Mouse (Mus musculus) inflammation-experienced regulatory T-cells (primary cell): ENCODE data around the gene Rab26. TPM values are rescaled to one million over a fixed set of nuclear protein-coding genes. Genes with fewer than 3 reads are reported as not detected.

Experiments used
- polyA plus RNA-seq, 2 experiments: library from polyadenylated mRNA; unstranded; fragments of 100-300 nt; shearing (Covaris generic); gene quantifications; one replicate each; pipeline ENCODE4 v1.2.1; 2017

Gene Rab26
- 1 to 10 TPM; 5.4 to 9.0 TPM for polyA plus RNA-seq

DNA sequence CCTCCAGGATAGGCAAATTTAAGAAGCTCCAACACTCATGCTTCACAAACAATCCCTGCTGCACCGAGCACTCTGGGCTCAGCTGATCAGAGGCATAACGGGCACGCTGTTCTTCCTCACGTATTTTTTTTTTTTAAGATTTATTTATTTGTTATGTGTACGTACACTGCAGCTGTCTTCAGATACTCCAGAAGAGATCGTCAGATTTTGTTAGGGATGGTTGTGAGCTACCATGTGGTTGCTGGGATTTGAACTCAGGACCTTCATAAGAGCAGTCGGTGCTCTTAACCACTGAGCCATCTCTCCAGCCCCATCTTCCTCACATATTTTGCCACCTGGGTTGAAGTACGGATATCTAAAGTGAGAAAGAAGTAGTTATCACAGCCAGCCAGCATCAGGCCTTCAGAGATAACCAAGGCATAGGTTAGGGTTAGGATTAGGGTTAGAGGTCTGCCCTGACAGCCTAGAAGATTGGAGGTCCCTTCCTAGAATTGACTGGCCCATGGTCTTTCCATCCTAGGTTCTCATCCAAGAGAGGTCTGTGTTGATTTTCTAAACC lies at the start of gene Rab26:
TSS of gene Rab26 (minus strand) at position 51 of the 559 bp plus-strand sequence.

DNA sequence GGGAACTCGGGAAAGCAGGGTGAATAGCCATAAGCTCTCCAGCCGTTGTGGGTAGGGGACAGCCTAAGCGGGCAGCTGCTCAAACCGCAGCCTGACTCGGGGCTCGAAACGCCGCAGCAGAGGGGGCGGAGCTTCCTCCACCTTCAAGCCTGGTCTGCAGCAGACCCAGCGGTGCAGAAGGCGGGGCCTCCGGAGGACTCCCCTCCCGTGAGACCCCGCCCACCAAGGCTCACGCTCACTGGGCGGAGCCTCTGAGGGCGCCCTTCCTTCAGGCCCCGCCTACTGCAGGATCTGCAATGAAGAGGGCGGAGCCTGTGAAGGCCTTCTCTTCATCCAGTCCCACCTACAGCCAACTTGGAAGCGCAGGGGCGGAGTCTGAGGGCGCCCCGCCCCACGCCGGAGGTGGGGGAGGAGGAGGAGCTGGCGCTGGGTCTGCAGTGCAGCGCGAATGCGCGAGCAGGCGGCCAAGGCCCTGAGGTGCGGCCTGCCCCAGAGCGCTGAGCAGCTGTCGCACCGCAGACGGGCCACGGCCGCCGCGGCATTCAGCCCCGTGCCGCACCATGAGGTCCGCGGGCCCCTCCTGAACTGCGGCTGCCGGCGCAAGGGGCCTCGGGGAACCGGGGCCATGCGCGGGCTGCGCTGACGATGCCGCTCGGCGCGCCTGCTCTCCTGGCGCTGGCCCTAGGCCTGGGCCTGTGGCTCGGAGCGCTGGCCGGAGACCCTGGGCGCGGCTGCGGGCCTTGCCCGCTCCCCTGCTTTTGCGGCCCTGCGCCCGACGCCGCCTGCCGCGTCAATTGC lies 15.8 kb upstream of the Rab26 start, which contains the start of gene Pkd1:
TSS of gene Pkd1 (plus strand) at position 217 of the 798 bp plus-strand sequence.

DNA sequence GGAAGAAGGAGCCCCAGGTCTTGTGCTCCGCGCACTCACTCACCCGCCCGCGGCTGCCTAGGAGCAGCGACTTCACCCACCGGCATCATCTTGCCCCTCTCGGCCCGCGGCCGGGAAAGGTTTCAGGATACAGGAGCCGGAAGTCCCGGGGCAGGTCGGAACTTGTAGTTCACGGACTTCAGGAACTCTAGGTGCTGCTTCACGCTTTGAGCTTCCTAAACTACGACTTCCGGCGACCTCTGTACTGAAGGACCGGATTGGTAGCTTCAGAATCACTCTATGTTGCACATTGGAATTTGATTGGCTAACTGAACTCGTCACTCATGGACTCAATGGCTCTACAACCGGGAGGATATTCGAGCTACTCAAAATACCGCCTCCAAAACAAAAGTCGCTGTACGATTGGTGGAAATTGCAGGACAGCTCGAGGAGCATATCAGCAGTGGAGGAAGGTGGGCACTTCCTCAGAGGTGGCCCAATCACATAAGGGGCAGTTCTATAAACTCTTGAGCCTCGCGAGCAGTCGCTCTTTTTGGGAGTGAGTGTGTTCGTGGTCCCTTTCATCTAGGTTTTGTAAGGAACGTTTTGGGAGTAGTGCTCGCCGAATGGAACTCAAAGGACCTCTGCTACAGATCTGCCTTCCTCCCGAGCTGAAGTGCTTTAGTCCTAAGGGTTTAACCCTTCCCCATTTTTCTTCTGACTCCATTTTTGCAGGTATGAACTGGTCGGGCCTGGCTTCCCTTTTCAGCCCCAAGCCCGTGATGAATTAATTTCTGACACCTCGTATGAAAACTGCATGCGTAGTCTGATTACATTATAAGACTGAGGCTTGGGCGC lies 6.1 kb downstream of the Rab26 start, which contains the start of gene Traf7:
TSS of gene Traf7 (minus strand) at position 216 of the 837 bp plus-strand sequence.

GRCm38 (mm10) chr17:24488186-24488661 lies 45.8 kb downstream of the Rab26 start, which contains the start of gene Caskin1:
Gene Caskin1, plus strand, starts transcription at chr17:24488601.

GRCm38 (mm10) chr17:24478663-24479380 lies 55.2 kb downstream of the Rab26 start, which contains the start of gene Mlst8:
Gene Mlst8, minus strand, starts transcription at chr17:24479078.

Other genes starting within 250 kb of the Rab26 start
- gene Abca17, start 183.1 kb downstream of the Rab26 start, polyA plus RNA-seq = under 1 TPM; 0.20 to 0.24 TPM
- gene Abca3, start 182.3 kb downstream of the Rab26 start, polyA plus RNA-seq = 10 to 100 TPM; 28.9 to 30.9 TPM
- 100 to 1,000 TPM; 167 to 196 TPM for gene Rnps1, start 119.6 kb downstream of the Rab26 start, polyA plus RNA-seq
- gene Eci1, start 107.6 kb downstream of the Rab26 start, polyA plus RNA-seq = 100 to 1,000 TPM in 1 of 2 experiments, 10 to 100 TPM in 1; 73.6 to 103 TPM
- 10 to 100 TPM in 1 of 2 experiments, 1 to 10 TPM in 1; 4.8 to 10.4 TPM for gene Dnase1l2, start 91.1 kb downstream of the Rab26 start, polyA plus RNA-seq
- gene E4f1, start 63.9 kb downstream of the Rab26 start, polyA plus RNA-seq = 100 to 1,000 TPM; 101 to 133 TPM
- gene Pgp, start 63.8 kb downstream of the Rab26 start, polyA plus RNA-seq = 10 to 100 TPM; 40.5 to 44.7 TPM
- under 1 TPM in 1 of 2 experiments, not detected in 1; 0.55 TPM for gene Bricd5, start 60.3 kb downstream of the Rab26 start, polyA plus RNA-seq
- 10 to 100 TPM; 20.4 to 29.8 TPM for gene Mlst8, start 55.1 kb downstream of the Rab26 start, polyA plus RNA-seq
- 1 to 10 TPM in 1 of 2 experiments, under 1 TPM in 1; 0.68 to 6.5 TPM for gene Caskin1, start 45.6 kb downstream of the Rab26 start, polyA plus RNA-seq
- 10 to 100 TPM; 71.3 to 72.8 TPM for gene Traf7, start 6.3 kb downstream of the Rab26 start, polyA plus RNA-seq
- gene Pkd1, start 15.6 kb upstream of the Rab26 start, polyA plus RNA-seq = 10 to 100 TPM; 42.0 to 67.1 TPM
- 10 to 100 TPM; 46.6 to 49.7 TPM for gene Tsc2, start 98.4 kb upstream of the Rab26 start, polyA plus RNA-seq
- gene Nthl1, start 98.5 kb upstream of the Rab26 start, polyA plus RNA-seq = 1 to 10 TPM; 5.8 to 8.3 TPM
- under 1 TPM in 1 of 2 experiments, not detected in 1; 0.68 TPM for gene Slc9a3r2, start 116.1 kb upstream of the Rab26 start, polyA plus RNA-seq
- gene Npw, start 124.2 kb upstream of the Rab26 start, polyA plus RNA-seq = not detected
- 10 to 100 TPM; 18.3 to 27.2 TPM for gene Zfp598, start 135.5 kb upstream of the Rab26 start, polyA plus RNA-seq
- 1 to 10 TPM in 1 of 2 experiments, under 1 TPM in 1; 0.42 to 1.3 TPM for gene Syngr3, start 155.7 kb upstream of the Rab26 start, polyA plus RNA-seq
- 10 to 100 TPM; 37.0 to 38.8 TPM for gene Gfer, start 161.9 kb upstream of the Rab26 start, polyA plus RNA-seq
- gene Noxo1, start 162.0 kb upstream of the Rab26 start, polyA plus RNA-seq = 1 to 10 TPM; 2.3 to 3.1 TPM
- 10 to 100 TPM; 51.3 to 56.7 TPM for gene Tbl3, start 173.4 kb upstream of the Rab26 start, polyA plus RNA-seq
- under 1 TPM in 1 of 2 experiments, not detected in 1; 0.22 TPM for gene Rnf151, start 183.9 kb upstream of the Rab26 start, polyA plus RNA-seq
- 100 to 1,000 TPM; 677 to 785 TPM for gene Rps2, start 183.9 kb upstream of the Rab26 start, polyA plus RNA-seq
- gene Ndufb10, start 190.3 kb upstream of the Rab26 start, polyA plus RNA-seq = 100 to 1,000 TPM; 194 to 233 TPM
- under 1 TPM in 1 of 2 experiments, not detected in 1; 0.27 TPM for gene Rpl3l, start 193.6 kb upstream of the Rab26 start, polyA plus RNA-seq
- gene Msrb1, start 202.4 kb upstream of the Rab26 start, polyA plus RNA-seq = 10 to 100 TPM; 11.8 to 15.4 TPM
- gene Hs3st6, start 218.8 kb upstream of the Rab26 start, polyA plus RNA-seq = not detected